ENCODE assay signal across 8 mouse cellular contexts in the genomic region with DNA sequence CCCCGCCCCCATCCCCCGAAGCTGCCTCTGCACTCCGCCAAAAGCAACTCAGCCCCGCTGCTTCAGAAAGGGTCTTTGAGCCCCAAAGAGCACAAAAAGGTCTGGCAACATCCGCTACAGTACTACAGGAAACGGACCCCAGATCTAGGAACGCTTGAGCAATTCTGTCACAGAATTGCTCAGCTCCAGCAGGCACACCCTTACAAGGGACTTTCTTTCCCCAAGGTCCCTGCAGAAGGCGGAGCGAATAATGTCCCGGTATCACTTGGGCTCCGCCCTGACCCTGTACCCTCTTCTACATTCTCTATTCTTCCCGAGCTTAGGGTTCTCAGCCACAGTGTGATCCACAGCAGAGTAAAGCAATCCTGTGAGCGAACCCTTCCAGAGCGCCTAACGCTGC. TPM values are rescaled to one million over a fixed set of nuclear protein-coding genes. Genes with fewer than 3 reads are reported as not detected.
A peak's percentile ranks its signal among the peaks of the same experiment; 100 is the strongest.
DNase-seq lines count a peak whose midpoint lies in the region; ATAC-seq and TF ChIP-seq lines count a peak whose summit lies in the region.

No protein-coding gene starts in this region.

- peak overlapping the region; percentile 67 for H3K4me2 ChIP-seq in heart, embryonic 12.5 days
- peak overlapping the region; percentile 83 for H3K4me2 ChIP-seq in liver, embryonic 13.5 days

- peaks cover 18% of the 10 kb centered on the region for H3K4me1 ChIP-seq in heart, embryonic 12.5 days (replicated peaks)
- H3K4me1 ChIP-seq in liver, embryonic 13.5 days (replicated peaks) = peaks cover 36% of the 10 kb centered on the region
- H3K4me1 ChIP-seq in olfactory bulb, adult 2 months (ENCODE audit: control insufficient read depth, insufficient read depth, low read length) = peaks cover 7% of the 10 kb centered on the region; the same call in 1 of the 2 replicates

- DNase-seq in heart, adult 11 months = peak; percentile 97
- DNase-seq in heart, postnatal 36 days = no peak
- DNase-seq in ES-CJ7 (ENCODE audit: low read depth, low spot score) = peak; percentile 42
- DNase-seq in liver, embryonic 13.5 days = peak; percentile 14
- no peak for DNase-seq in thymus, postnatal 25 days
- no peak for DNase-seq in right cerebral cortex, postnatal 4 days

- TF ChIP-seq CTCF in olfactory bulb, adult 2 months (IDR thresholded peaks at IDR 0.05; ENCODE audit: insufficient read depth, low read depth, low read length) = no peak

- peak overlapping the region; percentile 96 for H3K27ac ChIP-seq in heart, embryonic 12.5 days (ENCODE audit: poor library complexity, severe bottlenecking)
- peak overlapping the region; percentile 39; the same call in 1 of the 2 replicates for H3K27ac ChIP-seq in liver, embryonic 13.5 days
- H3K27ac ChIP-seq in olfactory bulb, adult 2 months (ENCODE audit: insufficient read depth, low read depth, low read length) = no peak overlapping the region

- H3K36me3 ChIP-seq in heart, embryonic 12.5 days = peaks cover 17% of the 10 kb centered on the region
- peaks cover 13% of the 10 kb centered on the region; the same call in 1 of the 2 replicates for H3K36me3 ChIP-seq in liver, embryonic 13.5 days

- no peaks in the 10 kb centered on the region for H3K27me3 ChIP-seq in heart, embryonic 12.5 days (replicated peaks)
- peaks cover 7% of the 10 kb centered on the region for H3K27me3 ChIP-seq in liver, embryonic 13.5 days

- TF ChIP-seq POLR2A in olfactory bulb, adult 2 months (IDR thresholded peaks at IDR 0.05; ENCODE audit: insufficient read depth, low read depth, low read length) = no peak

- H3K4me3 ChIP-seq in heart, embryonic 12.5 days = peak overlapping the region; percentile 73
- H3K4me3 ChIP-seq in liver, embryonic 13.5 days (replicated peaks) = peak overlapping the region; percentile 61
- H3K4me3 ChIP-seq in olfactory bulb, adult 2 months (ENCODE audit: insufficient read depth, low read depth, low read length) = peak overlapping the region; percentile 46

- intact Hi-C loops in heart, postnatal 36 days (cut with DNase I) = loop anchor here (2.0 to 5.0 kb wide), 3 partner anchors 106 to 224 kb away; a partner anchor contains a TSS

- no peaks in the 10 kb centered on the region for H3K9me3 ChIP-seq in heart, embryonic 12.5 days (replicated peaks)
- no peaks in the 10 kb centered on the region for H3K9me3 ChIP-seq in liver, embryonic 13.5 days (replicated peaks)

- 19% methylated on average over 15 of the region's 15 CpGs for WGBS in heart, embryonic 12.5 days
- WGBS in liver, embryonic 13.5 days (ENCODE audit: insufficient replicate concordance) = 16% methylated on average over 15 of the region's 15 CpGs
- WGBS in olfactory bulb, adult 2 months = 18% methylated on average over 15 of the region's 15 CpGs

- peak overlapping the region; percentile 69 for H3K9ac ChIP-seq in heart, embryonic 12.5 days
- H3K9ac ChIP-seq in liver, embryonic 13.5 days = peak overlapping the region; percentile 72

- ATAC-seq in heart, embryonic 12.5 days (ENCODE audit: insufficient number of reproducible peaks, low FRiP score) = peak; percentile 19; the same call in 1 of the 2 replicates
- peak; percentile 21 for ATAC-seq in liver, embryonic 13.5 days (ENCODE audit: low read depth)

RNA-seq across cellular contexts. Expression of a gene that starts 2.9 kb away (rescaled TPM):
- 10 to 100 TPM; 88.3 to 97.0 TPM for total RNA-seq in heart, postnatal 36 days (2021)
- 226 and 227 TPM in 2 replicates for polyA plus RNA-seq in heart, embryonic 12.5 days (2016; fragmentation: Nextera tagmentation; extraction: Ambion mirVana)
- polyA plus RNA-seq in liver, embryonic 13.5 days (2015; fragmentation: Nextera tagmentation; extraction: Ambion mirVana) = 38.9 and 43.6 TPM in 2 replicates
- 372 TPM in 1 of 2 replicates, not detected in the other for polyA plus RNA-seq in olfactory bulb, adult 2 months (2012; ENCODE audit: insufficient read depth, insufficient read length, low replicate concordance, missing spikeins)

RNA-seq across cellular contexts. Expression of a gene that starts 7.8 kb away (rescaled TPM):
- total RNA-seq in heart, postnatal 36 days (2021) = 10 to 100 TPM; 28.2 to 34.0 TPM
- 16.8 and 17.3 TPM in 2 replicates for polyA plus RNA-seq in heart, embryonic 12.5 days (2016; fragmentation: Nextera tagmentation; extraction: Ambion mirVana)
- 11.5 and 11.8 TPM in 2 replicates for polyA plus RNA-seq in liver, embryonic 13.5 days (2015; fragmentation: Nextera tagmentation; extraction: Ambion mirVana)
- polyA plus RNA-seq in olfactory bulb, adult 2 months (2012; ENCODE audit: insufficient read depth, insufficient read length, low replicate concordance, missing spikeins) = not detected in 2 replicates

RNA-seq across cellular contexts. Expression of a gene that starts 23.9 kb away (rescaled TPM):
- 100 to 1,000 TPM; 178 to 213 TPM for total RNA-seq in heart, postnatal 36 days (2021)
- polyA plus RNA-seq in heart, embryonic 12.5 days (2016; fragmentation: Nextera tagmentation; extraction: Ambion mirVana) = 437 and 446 TPM in 2 replicates
- 609 and 656 TPM in 2 replicates for polyA plus RNA-seq in liver, embryonic 13.5 days (2015; fragmentation: Nextera tagmentation; extraction: Ambion mirVana)
- polyA plus RNA-seq in olfactory bulb, adult 2 months (2012; ENCODE audit: insufficient read depth, insufficient read length, low replicate concordance, missing spikeins) = not detected in 2 replicates

RNA-seq across cellular contexts. Expression of a gene that starts 35.0 kb away (rescaled TPM):
- total RNA-seq in heart, postnatal 36 days (2021) = 10 to 100 TPM; 48.4 to 51.9 TPM
- polyA plus RNA-seq in heart, embryonic 12.5 days (2016; fragmentation: Nextera tagmentation; extraction: Ambion mirVana) = 70.5 and 71.3 TPM in 2 replicates
- polyA plus RNA-seq in liver, embryonic 13.5 days (2015; fragmentation: Nextera tagmentation; extraction: Ambion mirVana) = 25.4 and 30.8 TPM in 2 replicates
- polyA plus RNA-seq in olfactory bulb, adult 2 months (2012; ENCODE audit: insufficient read depth, insufficient read length, low replicate concordance, missing spikeins) = not detected in 2 replicates

RNA-seq across cellular contexts. Expression of a gene that starts 35.4 kb away (rescaled TPM):
- total RNA-seq in heart, postnatal 36 days (2021) = 10 to 100 TPM; 16.1 to 20.6 TPM
- 10.2 and 10.8 TPM in 2 replicates for polyA plus RNA-seq in heart, embryonic 12.5 days (2016; fragmentation: Nextera tagmentation; extraction: Ambion mirVana)
- polyA plus RNA-seq in liver, embryonic 13.5 days (2015; fragmentation: Nextera tagmentation; extraction: Ambion mirVana) = 21.0 and 22.1 TPM in 2 replicates
- polyA plus RNA-seq in olfactory bulb, adult 2 months (2012; ENCODE audit: insufficient read depth, insufficient read length, low replicate concordance, missing spikeins) = not detected in 2 replicates

Comparison
In these comparisons a context has a peak if more than half of its experiments do, and no peak if none do; other contexts are left out.
1. DNase-seq: peak in heart, adult 11 months (single experiment), ES-CJ7 (single experiment) and liver, embryonic 13.5 days (single experiment); none in heart, postnatal 36 days (0 of 2), thymus, postnatal 25 days (single experiment) and right cerebral cortex, postnatal 4 days (single experiment).
2. Peak in every context shown above with its lines, with median percentiles within 50 percentile points of each other: H3K4me3 ChIP-seq.